Mouse (Mus musculus) embryonic facial prominence, embryonic 13.5 days (tissue): ENCODE data around the gene Slc30a2. TPM values are rescaled to one million over a fixed set of nuclear protein-coding genes. Genes with fewer than 3 reads are reported as not detected.
"Not testable (repeated sequence)": the region's sequence is repeated elsewhere in the genome, so short reads cannot be mapped to it uniquely, and the experiment has no call there.

Source experiments
- ATAC-seq: fragments of 200-750 bp; cut with Nextera tagmentation; 2 replicates; pipeline ENCODE4 v1.8.0; 2017; ENCODE audit warnings: low read depth; ENCODE audit not compliant: insufficient number of reproducible peaks, insufficient read depth, low FRiP score, low TSS enrichment
- H3K27ac ChIP-seq: fragments of 300-500 bp; sonication (generic); 2 replicates; pipeline ENCODE4 v1.5.1; 2015; ENCODE audit warnings: moderate library complexity, mild to moderate bottlenecking, inconsistent platforms
- H3K27me3 ChIP-seq: fragments of 300-500 bp; sonication (generic); 2 replicates; pipeline ENCODE4 v1.6.1; 2015; ENCODE audit warnings: mild to moderate bottlenecking, inconsistent platforms
- H3K36me3 ChIP-seq: fragments of 300-500 bp; sonication (generic); 2 replicates; pipeline ENCODE4 v1.6.1; 2015; ENCODE audit warnings: mild to moderate bottlenecking, inconsistent platforms
- H3K4me1 ChIP-seq: fragments of 300-500 bp; sonication (generic); 2 replicates; pipeline ENCODE4 v1.6.1; 2015; ENCODE audit warnings: inconsistent platforms
- H3K4me2 ChIP-seq: fragments of 300-500 bp; sonication (generic); 2 replicates; pipeline ENCODE4 v1.6.1; 2015; ENCODE audit warnings: moderate library complexity, mild to moderate bottlenecking, inconsistent platforms
- H3K4me3 ChIP-seq: fragments of 300-500 bp; sonication (generic); 2 replicates; pipeline ENCODE4 v1.5.1; 2015; ENCODE audit warnings: mild to moderate bottlenecking, inconsistent platforms
- H3K9ac ChIP-seq: fragments of 300-500 bp; sonication (generic); 2 replicates; pipeline ENCODE4 v1.6.1; 2015; ENCODE audit warnings: mild to moderate bottlenecking, inconsistent platforms
- H3K9me3 ChIP-seq: fragments of 300-500 bp; sonication (generic); 2 replicates; pipeline ENCODE4 v1.6.1; 2016; ENCODE audit warnings: inconsistent platforms
- WGBS: fragments of 180-500 bp; shearing (Covaris S2); methylation state at CpG from one replicate; pipeline ENCODE4 v1.1.7; 2015; ENCODE audit warnings: mixed read lengths; 5-methylcytosine and 5-hydroxymethylcytosine counted together
- polyA plus RNA-seq: library from polyadenylated mRNA; unstranded; fragments of >200 nt; fragmentation: Nextera tagmentation; extraction: Ambion mirVana; gene quantifications from 2 replicates; pipeline ENCODE4 v1.2.1, GENCODE M21; 2015

The Slc30a2 gene
- polyA plus RNA-seq, 1 experiment from 2014 or later = 0.38 TPM

DNA sequence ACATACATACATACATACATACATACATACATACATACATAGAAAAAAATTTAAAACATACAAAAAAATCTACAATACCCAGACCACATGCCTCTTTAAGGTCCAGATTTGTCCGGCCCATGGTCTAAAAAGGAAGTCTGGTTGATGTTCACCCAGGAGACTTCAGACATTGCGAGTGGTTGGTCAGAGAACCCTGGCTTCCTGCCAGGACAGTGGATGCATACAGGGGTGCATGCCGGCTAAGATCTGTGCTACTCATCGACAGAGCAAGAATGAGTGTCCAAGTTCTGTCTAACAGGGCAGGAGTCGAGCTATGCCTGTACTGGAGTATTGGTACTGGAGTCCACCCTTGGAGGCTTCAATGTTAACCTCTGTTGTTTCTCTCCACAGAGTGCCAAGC lies 18.3 kb upstream of the Slc30a2 start:
- H3K9me3 ChIP-seq = no peaks in the 10 kb centered on the region
- H3K4me2 ChIP-seq = no peak overlapping the region
- WGBS = 71% methylated on average over 5 of the region's 5 CpGs
- H3K4me3 ChIP-seq = no peak overlapping the region
- ATAC-seq = no peak
- H3K36me3 ChIP-seq = no peaks in the 10 kb centered on the region
- no peak overlapping the region for H3K9ac ChIP-seq
- H3K4me1 ChIP-seq = peaks cover 5% of the 10 kb centered on the region; the same call in 1 of the 2 replicates
- H3K27ac ChIP-seq = no peak overlapping the region
- no peaks in the 10 kb centered on the region; the same call in 1 of the 2 replicates for H3K27me3 ChIP-seq

DNA sequence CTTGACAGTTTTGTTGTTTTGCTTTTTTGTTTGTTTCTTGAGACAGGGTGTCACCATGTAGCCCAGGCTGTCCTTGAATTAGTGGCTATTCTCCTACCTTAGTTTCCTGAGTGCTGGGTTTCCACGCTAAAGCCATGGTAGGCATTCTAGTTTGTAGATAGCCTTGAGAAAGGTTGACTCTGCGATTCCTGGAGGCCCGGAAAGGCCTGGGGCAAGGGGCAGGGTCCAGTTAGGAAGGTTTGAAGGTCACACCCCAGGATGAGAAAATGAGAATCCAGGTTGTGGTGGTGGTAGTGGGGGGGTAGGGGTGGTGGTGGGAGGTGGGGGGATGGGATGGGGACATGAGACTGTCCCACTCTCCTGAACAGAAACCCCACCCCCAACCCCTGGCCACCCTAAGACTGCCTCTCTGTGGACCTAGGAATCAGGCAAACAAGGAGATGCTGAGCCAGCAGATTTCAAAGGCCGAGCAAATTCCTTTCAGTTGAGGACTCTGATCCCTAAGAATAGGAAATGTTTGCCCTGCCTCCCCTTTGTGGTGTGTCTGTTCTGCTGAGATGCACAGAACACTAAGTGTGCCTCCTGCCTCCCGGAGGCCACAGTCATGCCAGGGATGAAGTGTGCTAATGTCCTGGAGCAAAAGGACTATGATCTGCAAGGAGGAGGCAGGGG lies 16.0 kb upstream of the Slc30a2 start:
- Histone ChIP-seq H3K27me3 (no peaks in the 10 kb centered on the region; the same call in 1 of the 2 replicates), H3K4me2 (no peak overlapping the region), H3K4me3 (no peak overlapping the region), H3K9ac (no peak overlapping the region), H3K4me1 (peaks cover 5% of the 10 kb centered on the region; the same call in 1 of the 2 replicates), H3K27ac (no peak overlapping the region), H3K9me3 (no peaks in the 10 kb centered on the region), H3K36me3 (no peaks in the 10 kb centered on the region)
- WGBS = 52% methylated on average over 5 of the region's 5 CpGs
- no peak for ATAC-seq

DNA sequence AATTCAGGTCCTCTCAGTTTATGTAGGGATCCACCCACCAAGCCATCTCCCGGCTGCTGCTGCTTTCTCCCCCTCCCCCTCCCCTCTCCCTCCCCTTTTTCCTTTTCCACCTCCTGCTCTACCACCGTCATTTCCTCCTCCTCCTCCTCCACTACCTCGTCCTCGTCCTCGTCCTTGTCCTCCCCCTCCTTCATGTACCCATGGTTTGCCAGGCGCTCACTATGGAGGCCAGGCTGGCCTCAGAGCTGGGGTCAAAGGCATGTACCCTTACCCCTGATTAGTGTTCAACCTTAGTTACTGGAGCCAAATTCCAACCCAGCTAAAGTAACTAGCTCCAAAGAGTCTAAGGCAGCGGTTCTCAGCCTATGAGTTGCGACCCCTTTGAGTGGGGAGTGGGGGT lies 14.8 kb upstream of the Slc30a2 start:
- H3K4me2 ChIP-seq = no peak overlapping the region
- ATAC-seq = no peak

DNA sequence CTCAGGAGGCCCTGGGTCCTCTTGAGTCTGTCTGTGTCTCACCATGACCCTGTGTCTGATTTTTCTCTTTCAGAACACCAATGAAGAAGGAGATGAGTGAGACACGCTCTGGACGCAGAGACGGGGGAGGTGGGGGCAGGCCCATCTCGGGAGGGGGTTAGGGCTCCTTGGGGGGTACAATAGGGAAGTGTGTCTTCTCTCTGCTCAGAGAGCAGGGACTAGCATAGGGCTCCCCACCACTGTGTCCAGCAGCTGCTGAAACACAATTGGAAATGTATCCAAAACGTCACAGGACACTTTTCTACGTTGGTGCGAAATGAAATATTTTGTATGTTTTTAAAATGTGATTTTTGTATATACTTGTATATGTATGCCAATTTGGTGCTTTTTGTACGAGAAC lies 14.1 kb upstream of the Slc30a2 start:
- 85% methylated on average over 8 of the region's 8 CpGs for WGBS
- no peak overlapping the region for H3K27ac ChIP-seq
- no peak overlapping the region for H3K4me3 ChIP-seq
- no peaks in the 10 kb centered on the region for H3K36me3 ChIP-seq
- H3K9ac ChIP-seq = no peak overlapping the region
- H3K4me1 ChIP-seq = peaks cover 5% of the 10 kb centered on the region; the same call in 1 of the 2 replicates
- no peaks in the 10 kb centered on the region; the same call in none of the 2 replicates for H3K27me3 ChIP-seq
- H3K9me3 ChIP-seq = no peaks in the 10 kb centered on the region
- H3K4me2 ChIP-seq = no peak overlapping the region
- ATAC-seq = no peak

More for the DNA sequence above, 14.8 kb upstream of the Slc30a2 start:
- Histone ChIP-seq H3K27me3 (no peaks in the 10 kb centered on the region; the same call in none of the 2 replicates), H3K4me3 (no peak overlapping the region), H3K9me3 (no peaks in the 10 kb centered on the region), H3K4me1 (peaks cover 5% of the 10 kb centered on the region; the same call in 1 of the 2 replicates), H3K36me3 (no peaks in the 10 kb centered on the region), H3K9ac (no peak overlapping the region), H3K27ac (no peak overlapping the region)
- WGBS = 56% methylated on average over 8 of the region's 8 CpGs

DNA sequence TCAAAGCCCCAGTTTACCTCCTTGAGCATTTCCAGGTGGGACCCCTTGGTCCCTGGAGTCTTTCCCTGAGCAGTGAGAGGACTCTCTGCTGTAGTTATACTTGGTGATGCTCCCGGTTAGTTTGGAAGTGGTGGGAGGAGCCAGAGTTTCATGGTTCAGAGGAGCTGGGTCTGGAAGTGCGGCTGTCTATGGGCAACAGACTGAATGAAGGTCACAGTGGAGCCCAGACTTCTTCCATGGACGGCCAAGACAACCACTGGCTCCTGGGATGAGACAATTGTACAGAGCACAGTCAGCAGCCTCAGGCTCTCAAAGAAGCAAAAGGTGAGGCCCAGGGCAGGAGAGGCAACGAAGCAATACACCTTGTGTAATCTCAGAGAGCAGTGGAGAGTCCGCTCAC lies 12.7 kb upstream of the Slc30a2 start:
- Histone ChIP-seq H3K36me3 (no peaks in the 10 kb centered on the region), H3K27ac (no peak overlapping the region), H3K4me1 (peaks cover 5% of the 10 kb centered on the region; the same call in 1 of the 2 replicates), H3K4me3 (no peak overlapping the region), H3K9me3 (no peaks in the 10 kb centered on the region), H3K9ac (no peak overlapping the region), H3K27me3 (no peaks in the 10 kb centered on the region; the same call in none of the 2 replicates), H3K4me2 (no peak overlapping the region)
- WGBS = 65% methylated on average over 5 of the region's 5 CpGs
- no peak for ATAC-seq

DNA sequence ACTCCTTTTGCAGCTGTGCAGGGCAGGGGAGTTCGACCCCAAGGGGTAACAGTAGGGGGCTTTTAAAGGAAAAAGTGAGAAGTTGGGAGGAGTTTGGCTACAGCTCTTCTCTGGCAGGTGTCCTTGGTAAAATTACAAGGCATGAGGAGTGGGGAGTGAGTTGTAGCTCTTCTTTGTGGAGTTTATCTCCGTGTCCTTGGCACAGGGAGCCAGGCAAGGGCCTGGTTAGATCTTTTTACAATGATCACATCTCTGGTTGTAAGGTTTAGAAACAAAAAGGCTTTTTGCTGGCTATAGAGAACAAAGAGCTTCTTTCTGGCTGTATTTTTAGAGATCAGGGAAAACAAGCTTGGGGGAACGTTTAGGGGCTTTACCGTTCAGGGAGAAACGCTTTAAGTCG lies 1.8 kb upstream of the Slc30a2 start:
- not testable (repeated sequence) for H3K4me2 ChIP-seq, H3K4me3 ChIP-seq, H3K9me3 ChIP-seq, ATAC-seq, H3K36me3 ChIP-seq, H3K9ac ChIP-seq, H3K27ac ChIP-seq
- peaks cover 59% of the 10 kb centered on the region for H3K27me3 ChIP-seq
- H3K4me1 ChIP-seq = peaks cover 13% of the 10 kb centered on the region
- WGBS = 60% methylated on average over 6 of the region's 6 CpGs

DNA sequence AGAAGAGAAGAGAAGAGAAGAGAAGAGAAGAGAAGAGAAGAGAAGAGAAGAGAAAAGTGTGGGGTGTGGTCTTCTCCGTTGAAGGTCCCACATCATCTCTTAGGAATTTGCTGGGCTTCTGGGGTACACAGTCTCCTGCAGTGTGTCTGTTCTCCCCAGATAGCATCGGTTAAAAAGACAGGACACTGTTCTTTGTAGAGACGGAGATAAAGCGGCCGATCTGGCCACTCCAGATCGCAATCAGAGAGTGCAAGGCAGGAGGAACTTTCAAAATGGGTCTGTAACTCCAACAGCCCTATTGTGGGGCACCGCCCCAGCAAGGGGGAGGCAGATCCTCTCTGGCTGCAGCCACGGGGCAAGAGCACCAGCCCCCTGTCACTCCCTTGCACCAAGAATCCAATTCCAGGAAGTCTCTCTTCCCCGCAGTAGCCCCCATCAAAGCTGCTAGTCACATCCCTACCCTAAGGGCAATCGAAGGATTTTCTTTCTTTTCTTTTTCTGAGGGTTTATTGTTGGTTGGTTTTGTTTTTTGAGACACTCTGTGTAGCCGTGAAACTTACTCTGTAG lies 685 bp upstream of the Slc30a2 start:
- WGBS = 27% methylated on average over 11 of the region's 11 CpGs
- Histone ChIP-seq H3K27me3 (peaks cover 67% of the 10 kb centered on the region), H3K27ac (no peak overlapping the region), H3K9ac (no peak overlapping the region), H3K4me3 (peak overlapping the region; percentile 35; the same call in 1 of the 2 replicates), H3K36me3 (no peaks in the 10 kb centered on the region), H3K9me3 (0 out of 2 replicates have a peak, but pooled peaks cover 4% of the 10 kb centered on the region), H3K4me1 (peaks cover 13% of the 10 kb centered on the region), H3K4me2 (no peak overlapping the region)
- ATAC-seq = no peak

DNA sequence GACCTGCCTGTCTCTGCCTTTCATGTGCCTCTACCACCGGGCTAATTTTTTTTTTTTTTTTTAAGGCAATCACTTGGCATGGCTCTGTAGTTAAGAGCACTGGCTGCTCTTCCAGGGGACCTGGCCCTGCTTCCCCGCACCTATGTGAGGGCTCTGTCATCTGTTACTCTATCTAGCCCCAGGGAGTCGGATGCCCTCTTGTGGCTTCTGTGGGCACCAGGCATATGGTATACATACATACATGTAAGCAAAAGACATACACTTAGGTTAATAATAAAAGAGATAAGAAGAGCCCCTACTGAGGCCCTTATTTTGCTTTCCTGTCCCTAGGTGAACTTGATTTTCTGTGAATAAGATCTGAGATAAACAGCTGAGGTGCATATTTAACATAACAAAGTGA lies 1.6 kb downstream of the Slc30a2 start:
- 0 out of 2 replicates have a peak, but pooled peaks cover 4% of the 10 kb centered on the region for H3K9me3 ChIP-seq
- H3K4me1 ChIP-seq = peaks cover 13% of the 10 kb centered on the region
- no peak overlapping the region for H3K9ac ChIP-seq
- 48% methylated on average over 3 of the region's 3 CpGs for WGBS
- H3K36me3 ChIP-seq = no peaks in the 10 kb centered on the region
- no peak overlapping the region for H3K4me3 ChIP-seq
- H3K27me3 ChIP-seq = peaks cover 67% of the 10 kb centered on the region
- H3K27ac ChIP-seq = no peak overlapping the region
- no peak overlapping the region for H3K4me2 ChIP-seq
- ATAC-seq = no peak

DNA sequence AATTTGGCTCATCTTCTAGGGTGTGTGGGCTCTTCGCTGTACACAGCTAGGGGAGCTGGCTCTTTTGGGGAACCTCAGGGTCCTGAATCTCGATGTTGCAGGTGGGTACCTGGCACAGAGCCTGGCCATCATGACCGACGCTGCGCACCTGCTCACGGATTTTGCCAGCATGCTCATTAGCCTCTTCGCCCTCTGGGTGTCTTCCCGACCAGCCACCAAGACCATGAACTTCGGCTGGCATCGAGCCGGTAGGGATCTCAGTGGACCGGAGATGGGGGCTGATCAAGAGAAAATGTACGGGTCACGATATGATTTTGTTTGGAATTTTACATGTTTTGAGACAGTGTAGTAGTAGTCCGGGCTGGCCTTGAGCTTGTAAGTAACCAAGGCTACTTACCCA lies 2.8 kb downstream of the Slc30a2 start:
- Histone ChIP-seq H3K27me3 (peaks cover 60% of the 10 kb centered on the region), H3K36me3 (no peaks in the 10 kb centered on the region), H3K4me2 (no peak overlapping the region), H3K4me3 (no peak overlapping the region), H3K9me3 (0 out of 2 replicates have a peak, but pooled peaks cover 4% of the 10 kb centered on the region), H3K9ac (no peak overlapping the region), H3K27ac (no peak overlapping the region), H3K4me1 (peaks cover 13% of the 10 kb centered on the region)
- no peak for ATAC-seq
- 89% methylated on average over 15 of the region's 15 CpGs for WGBS

DNA sequence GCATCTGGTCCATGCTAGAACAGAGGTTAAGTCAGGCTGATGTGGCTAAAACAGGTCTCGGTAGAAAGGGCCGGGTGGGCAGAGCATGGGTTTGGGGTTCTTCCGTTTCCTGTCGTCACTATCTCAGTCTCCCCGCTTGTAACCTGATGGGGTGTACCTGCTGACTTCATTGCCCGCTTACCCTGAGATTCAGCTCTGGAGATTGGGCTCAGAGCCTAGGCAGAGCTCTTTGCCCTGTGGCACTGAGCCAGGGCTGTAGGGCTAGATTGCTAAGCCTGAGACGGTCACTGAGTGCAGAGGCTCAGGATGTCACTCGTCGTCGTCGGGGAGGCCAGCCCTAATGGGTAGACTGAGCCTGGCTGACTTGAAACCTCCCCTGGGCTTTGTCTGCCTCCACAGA lies 5.1 kb downstream of the Slc30a2 start:
- H3K4me2 ChIP-seq = no peak overlapping the region
- 71% methylated on average over 11 of the region's 11 CpGs for WGBS
- H3K36me3 ChIP-seq = no peaks in the 10 kb centered on the region
- H3K27me3 ChIP-seq = peaks cover 39% of the 10 kb centered on the region
- no peak overlapping the region for H3K9ac ChIP-seq
- no peak overlapping the region for H3K4me3 ChIP-seq
- no peak for ATAC-seq
- H3K27ac ChIP-seq = no peak overlapping the region
- no peaks in the 10 kb centered on the region for H3K9me3 ChIP-seq
- H3K4me1 ChIP-seq = peaks cover 23% of the 10 kb centered on the region

DNA sequence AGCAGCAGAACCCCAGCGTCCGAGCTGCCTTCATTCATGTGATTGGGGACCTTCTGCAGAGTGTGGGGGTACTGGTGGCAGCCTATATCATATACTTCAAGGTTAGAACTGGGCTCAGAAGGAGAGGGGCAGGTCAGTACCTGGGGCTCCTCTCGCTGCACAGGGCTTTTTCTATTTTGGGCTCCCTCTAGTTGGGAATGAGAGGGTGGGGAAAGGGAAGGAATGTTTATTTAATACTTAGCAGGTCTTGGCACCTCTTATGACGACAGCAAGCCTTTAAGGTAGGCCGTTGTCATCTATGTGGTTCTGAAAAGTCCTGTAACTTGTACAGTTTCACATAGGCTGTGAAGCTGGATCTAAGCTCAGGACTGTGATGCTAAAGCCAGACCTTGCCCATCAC lies 5.6 kb downstream of the Slc30a2 start:
- Histone ChIP-seq H3K4me3 (no peak overlapping the region), H3K4me2 (no peak overlapping the region), H3K36me3 (no peaks in the 10 kb centered on the region), H3K9me3 (no peaks in the 10 kb centered on the region), H3K27me3 (peaks cover 34% of the 10 kb centered on the region), H3K9ac (no peak overlapping the region), H3K4me1 (peaks cover 18% of the 10 kb centered on the region), H3K27ac (no peak overlapping the region)
- no peak for ATAC-seq
- 79% methylated on average over 5 of the region's 5 CpGs for WGBS

DNA sequence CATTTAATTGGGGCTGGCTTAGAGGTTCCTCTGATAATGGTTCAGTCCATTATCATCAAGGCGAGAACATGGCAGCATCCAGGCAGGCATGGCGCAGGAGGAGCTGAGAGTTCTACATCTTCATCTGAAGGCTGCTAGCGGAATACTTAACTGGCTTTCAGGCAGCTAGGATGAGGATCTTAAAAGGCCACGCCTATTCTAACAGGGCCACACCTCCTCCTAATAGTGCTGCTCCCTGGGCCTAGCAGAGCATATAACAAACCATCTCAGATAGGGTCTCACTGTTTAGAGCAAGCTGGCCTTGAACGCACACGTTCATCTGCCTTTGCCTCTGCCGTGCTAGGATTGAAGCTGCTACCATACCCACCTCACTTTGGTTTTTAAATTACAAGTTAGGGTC lies 6.8 kb downstream of the Slc30a2 start:
- WGBS = 90% methylated on average over 7 of the region's 7 CpGs
- H3K36me3 ChIP-seq = no peaks in the 10 kb centered on the region
- H3K27ac ChIP-seq = no peak overlapping the region
- no peak for ATAC-seq
- peaks cover 22% of the 10 kb centered on the region for H3K27me3 ChIP-seq
- no peaks in the 10 kb centered on the region for H3K9me3 ChIP-seq
- no peak overlapping the region for H3K4me3 ChIP-seq
- no peak overlapping the region for H3K9ac ChIP-seq
- H3K4me2 ChIP-seq = no peak overlapping the region
- peaks cover 14% of the 10 kb centered on the region for H3K4me1 ChIP-seq
